Mouse (Mus musculus) cerebellum, postnatal 4 days (tissue): ENCODE results near the gene Hexim1.
A peak's percentile ranks its signal among the peaks of the same experiment; 100 is the strongest.

Experiments used
- DNase-seq, 2 experiments: peaks; one replicate each; pipeline ENCODE4 v3.0.0; 2022; ENCODE audit warnings: low spot score in 2 of 2, mixed read lengths in 1 of 2

The Hexim1 gene

GRCm38 (mm10) chr11:103116008-103116818, at the start of gene Hexim1:
Gene Hexim1 (plus strand): TSS chr11:103116231.
- peak; percentile 98 to 99 for DNase-seq

GRCm38 (mm10) chr11:103067051-103067361, 49.0 kb upstream of the Hexim1 start:
- DNase-seq = no peak

GRCm38 (mm10) chr11:103067457-103068001, 48.5 kb upstream of the Hexim1 start:
- DNase-seq = no peak

GRCm38 (mm10) chr11:103068272-103068671, 47.8 kb upstream of the Hexim1 start:
- DNase-seq = no peak

GRCm38 (mm10) chr11:103068884-103069283, 47.1 kb upstream of the Hexim1 start:
- no peak for DNase-seq

GRCm38 (mm10) chr11:103069731-103070130, 46.3 kb upstream of the Hexim1 start:
- no peak for DNase-seq

GRCm38 (mm10) chr11:103070322-103070880, 45.6 kb upstream of the Hexim1 start:
- DNase-seq = no peak

- DNase-seq = no peak
Observed at GRCm38 (mm10) chr11:103073671-103074070, 42.4 kb upstream of the Hexim1 start.

- DNase-seq = no peak
Observed at GRCm38 (mm10) chr11:103074121-103074650, 41.8 kb upstream of the Hexim1 start.

GRCm38 (mm10) chr11:103074796-103075323, 41.2 kb upstream of the Hexim1 start:
- no peak for DNase-seq

GRCm38 (mm10) chr11:103076010-103076409, 40.0 kb upstream of the Hexim1 start:
- DNase-seq = no peak

- no peak for DNase-seq
Observed at GRCm38 (mm10) chr11:103076581-103076980, 39.5 kb upstream of the Hexim1 start.

GRCm38 (mm10) chr11:103078131-103078530, 37.9 kb upstream of the Hexim1 start:
- no peak for DNase-seq

- DNase-seq = no peak
Observed at GRCm38 (mm10) chr11:103080323-103081091, 35.5 kb upstream of the Hexim1 start.

- DNase-seq = no peak
Observed at GRCm38 (mm10) chr11:103081631-103082030, 34.4 kb upstream of the Hexim1 start.

- DNase-seq = no peak
Observed at GRCm38 (mm10) chr11:103093306-103093705, 22.7 kb upstream of the Hexim1 start.

- no peak for DNase-seq
Observed at GRCm38 (mm10) chr11:103093862-103094833, 21.9 kb upstream of the Hexim1 start.

GRCm38 (mm10) chr11:103095107-103095670, 20.8 kb upstream of the Hexim1 start:
- no peak for DNase-seq

GRCm38 (mm10) chr11:103095801-103096200, 20.2 kb upstream of the Hexim1 start:
- no peak for DNase-seq
